Mouse (Mus musculus) G1E (cell line): ENCODE measurements at regions not wholly inside any gene's neighbourhood (a gene's known extent, or its start where the extent isn't known, plus 50 kb on each side); places are given as distances from the start of the nearest gene placed in this dataset.

Experiments used
- CTCF ChIP-seq: IDR thresholded peaks from 2 replicates; pipeline ENCODE4 v1.5.1; 2012; ENCODE audit warnings: low read depth, low read length, inconsistent platforms, mixed read lengths
- GATA1 ChIP-seq: IDR thresholded peaks from 2 replicates; pipeline ENCODE4 v1.6.1; 2012; ENCODE audit warnings: borderline replicate concordance, low read length, inconsistent platforms, mixed read lengths
- GATA2 ChIP-seq: IDR thresholded peaks from 2 replicates; pipeline ENCODE4 v1.6.1; 2012; ENCODE audit warnings: low read depth, low read length, inconsistent platforms, borderline replicate concordance
- TAL1 ChIP-seq: conservative IDR thresholded peaks from 2 replicates; pipeline ENCODE4 v1.6.1; 2012; ENCODE audit warnings: low read depth, low read length, inconsistent platforms, mixed read lengths

DNA sequence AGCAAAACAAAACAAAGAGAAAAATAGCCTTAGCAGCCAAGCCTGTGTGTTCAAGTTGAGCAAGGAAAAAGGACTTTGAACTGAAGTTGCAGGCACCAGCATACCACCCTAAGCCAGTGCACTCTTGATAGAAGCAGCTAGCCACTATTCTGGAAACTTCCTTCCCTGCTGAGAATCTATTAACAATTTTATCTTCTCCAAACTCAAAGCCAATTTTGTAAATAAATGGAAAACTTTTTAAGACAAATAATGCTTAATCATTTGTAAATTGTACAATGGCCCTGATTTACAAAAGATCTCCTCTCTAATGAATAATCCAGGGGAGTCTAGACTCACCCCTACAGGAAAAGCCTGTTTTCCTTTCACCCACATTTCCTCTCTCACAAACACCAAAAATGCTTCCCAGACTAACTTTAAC is 146.7 kb upstream of the Cited2 start:
- no peak for TF ChIP-seq CTCF
- TF ChIP-seq GATA2, result no peak
- no peak for TF ChIP-seq GATA1
- no peak for TF ChIP-seq TAL1
